Comparison of ENCODE assay signal across 9 mouse cellular contexts in genomic region chr2:25223681-25224491, GRCm38 (mm10). TPM values are rescaled to one million over a fixed set of nuclear protein-coding genes. Genes with fewer than 3 reads are reported as not detected.
DNase-seq lines count a peak whose midpoint lies in the region; ATAC-seq and TF ChIP-seq lines count a peak whose summit lies in the region.
"Had no signal": no experiment of that assay in that cellular context is flagged by ENCODE, and none has a peak within 500 bp of the region (broad histone marks: within the 10 kb centered on the region; RNA-seq: fewer than 3 reads in every experiment).

No protein-coding gene starts in this region.

- TF ChIP-seq EP300 in heart, postnatal 0 days (IDR thresholded peaks at IDR 0.05; ENCODE audit: low read depth): peak; percentile 73

- peak overlapping the region; percentile 99 for H3K4me3 ChIP-seq in C2C12 (ENCODE audit: insufficient read depth, poor library complexity, severe bottlenecking)
- H3K4me3 ChIP-seq in heart, postnatal 0 days (ENCODE audit: low read depth, low read length): peak overlapping the region; percentile 78
- H3K4me3 ChIP-seq in lung, embryonic 15.5 days: peak overlapping the region; percentile 98

- peak overlapping the region; percentile 86 for H3K4me2 ChIP-seq in heart, postnatal 0 days (ENCODE audit: low read depth, low read length)
- H3K4me2 ChIP-seq in lung, embryonic 15.5 days: peak overlapping the region; percentile 76

- peak overlapping the region; percentile 89 for H3ac ChIP-seq in C2C12 (ENCODE audit: control insufficient read depth, insufficient read length, low read depth)

- H3K36me3 ChIP-seq in C2C12 (ENCODE audit: control insufficient read depth, insufficient read depth): peaks cover 24% of the 10 kb centered on the region
- peaks cover 11% of the 10 kb centered on the region for H3K36me3 ChIP-seq in heart, postnatal 0 days (replicated peaks; ENCODE audit: control insufficient read depth, insufficient read depth, low read length)
- peaks cover 7% of the 10 kb centered on the region for H3K36me3 ChIP-seq in lung, embryonic 15.5 days

- peak overlapping the region; percentile 83 for H3K9ac ChIP-seq in heart, postnatal 0 days (replicated peaks; ENCODE audit: low read depth, low read length)
- peak overlapping the region; percentile 95 for H3K9ac ChIP-seq in lung, embryonic 15.5 days

- peaks cover 9% of the 10 kb centered on the region for H3K79me3 ChIP-seq in C2C12 (ENCODE audit: low read depth)

- H3K4me1 ChIP-seq in heart, postnatal 0 days (ENCODE audit: control insufficient read depth, insufficient read depth): peaks cover 21% of the 10 kb centered on the region
- H3K4me1 ChIP-seq in lung, embryonic 15.5 days: peaks cover 32% of the 10 kb centered on the region

- TF ChIP-seq CTCF in C2C12 (IDR thresholded peaks at IDR 0.05; ENCODE audit: control insufficient read depth, insufficient read depth, insufficient read length): no peak
- no peak for TF ChIP-seq CTCF in heart, postnatal 0 days (IDR thresholded peaks at IDR 0.05; ENCODE audit: low read depth)

- under 1% methylated on average over 53 of the region's 53 CpGs for WGBS in heart, postnatal 0 days
- WGBS in lung, embryonic 15.5 days: under 1% methylated on average over 53 of the region's 53 CpGs

- no peaks in the 10 kb centered on the region for H3K27me3 ChIP-seq in C2C12 (ENCODE audit: control insufficient read depth, insufficient read depth, insufficient read length)
- no peaks in the 10 kb centered on the region for H3K27me3 ChIP-seq in heart, postnatal 0 days (ENCODE audit: control insufficient read depth, insufficient read depth, low read length)
- H3K27me3 ChIP-seq in lung, embryonic 15.5 days: no peaks in the 10 kb centered on the region

- H3K27ac ChIP-seq in heart, postnatal 0 days (ENCODE audit: low read depth): peak overlapping the region; percentile 96
- H3K27ac ChIP-seq in lung, embryonic 15.5 days: peak overlapping the region; percentile 99

- peaks cover 19% of the 10 kb centered on the region for H3K79me2 ChIP-seq in C2C12 (ENCODE audit: control insufficient read depth, insufficient read depth)

- peak; percentile 52 for ATAC-seq in heart, postnatal 0 days (ENCODE audit: insufficient read depth, low read depth)
- ATAC-seq in lung, embryonic 15.5 days (ENCODE audit: borderline replicate concordance, extremely low read depth, low FRiP score, low TSS enrichment): peak; percentile 41

- H3K9me3 ChIP-seq in heart, postnatal 0 days (replicated peaks; ENCODE audit: control insufficient read depth, low read length): no peaks in the 10 kb centered on the region
- no peaks in the 10 kb centered on the region for H3K9me3 ChIP-seq in lung, embryonic 15.5 days

- peak; percentile 95 for DNase-seq in adrenal gland, postnatal 14 days
- DNase-seq in fibroblast of lung, adult 2 months (ENCODE audit: low read depth): peak; percentile 33
- peak; percentile 79 for DNase-seq in heart, postnatal 0 days (ENCODE audit: low spot score)
- DNase-seq in kidney, postnatal 25 days: peak; percentile 81 to 94
- DNase-seq in ovary, postnatal 14 days (ENCODE audit: low spot score): peak; percentile 57
- DNase-seq in thymus, postnatal 25 days: peak; percentile 82

TF ChIP-seq in C2C12, 6 proteins besides CTCF, POLR2A, EP300 and RAD21:
- TF ChIP-seq MYOD1 (IDR thresholded peaks at IDR 0.05; ENCODE audit: control insufficient read depth, insufficient read length, low read depth) (no peak), MAX (IDR thresholded peaks at IDR 0.05) (peak; percentile 51)

RNA-seq across cellular contexts. Expression of gene Tubb4b, which starts 0.6 kb away (rescaled TPM):
- polyA plus RNA-seq in C2C12 (2012; fragmentation: generic; extraction: Trizol): 800 TPM
- total RNA-seq in adrenal gland, postnatal 14 days (2021): 290 and 294 TPM in 2 replicates
- total RNA-seq in heart, postnatal 0 days (2014; rRNA removed; ENCODE audit: low replicate concordance): 665 and 888 TPM in 2 replicates
- polyA plus RNA-seq in heart, postnatal 0 days (2015; fragmentation: Nextera tagmentation; extraction: Ambion mirVana): 217 and 244 TPM in 2 replicates
- 704 and 709 TPM in 2 replicates for polyA plus RNA-seq in lung, embryonic 15.5 days (2015; fragmentation: Nextera tagmentation; extraction: Ambion mirVana)

RNA-seq across cellular contexts. Expression of gene Fam166a, which starts 5.3 kb away (rescaled TPM):
- not detected for polyA plus RNA-seq in C2C12 (2012; fragmentation: generic; extraction: Trizol)
- total RNA-seq in adrenal gland, postnatal 14 days (2021): not detected in 2 replicates
- total RNA-seq in heart, postnatal 0 days (2014; rRNA removed; ENCODE audit: low replicate concordance): not detected in 2 replicates
- polyA plus RNA-seq in heart, postnatal 0 days (2015; fragmentation: Nextera tagmentation; extraction: Ambion mirVana): 0.33 TPM in 1 of 2 replicates, not detected in the other
- 0.69 and 1.4 TPM in 2 replicates for polyA plus RNA-seq in lung, embryonic 15.5 days (2015; fragmentation: Nextera tagmentation; extraction: Ambion mirVana)

RNA-seq across cellular contexts. Expression of gene Stpg3, which starts 9.4 kb away (rescaled TPM):
- polyA plus RNA-seq in C2C12 (2012; fragmentation: generic; extraction: Trizol): not detected
- total RNA-seq in adrenal gland, postnatal 14 days (2021): not detected in 2 replicates
- not detected in 2 replicates for total RNA-seq in heart, postnatal 0 days (2014; rRNA removed; ENCODE audit: low replicate concordance)
- polyA plus RNA-seq in heart, postnatal 0 days (2015; fragmentation: Nextera tagmentation; extraction: Ambion mirVana): not detected in 2 replicates
- polyA plus RNA-seq in lung, embryonic 15.5 days (2015; fragmentation: Nextera tagmentation; extraction: Ambion mirVana): not detected in 2 replicates
- polyA plus RNA-seq: brain, embryonic 14.5 days had no signal

RNA-seq across cellular contexts. Expression of gene Slc34a3, which starts 10.3 kb away (rescaled TPM):
- polyA plus RNA-seq in C2C12 (2012; fragmentation: generic; extraction: Trizol): not detected
- total RNA-seq in adrenal gland, postnatal 14 days (2021): not detected in 2 replicates
- total RNA-seq in heart, postnatal 0 days (2014; rRNA removed; ENCODE audit: low replicate concordance): not detected in 2 replicates
- not detected in 2 replicates for polyA plus RNA-seq in heart, postnatal 0 days (2015; fragmentation: Nextera tagmentation; extraction: Ambion mirVana)
- not detected in 2 replicates for polyA plus RNA-seq in lung, embryonic 15.5 days (2015; fragmentation: Nextera tagmentation; extraction: Ambion mirVana)
- polyA plus RNA-seq: brain, embryonic 14.5 days had no signal

RNA-seq across cellular contexts. Expression of gene Nelfb, which starts 12.6 kb away (rescaled TPM):
- polyA plus RNA-seq in C2C12 (2012; fragmentation: generic; extraction: Trizol): 47.4 TPM
- total RNA-seq in adrenal gland, postnatal 14 days (2021): 41.6 and 47.1 TPM in 2 replicates
- total RNA-seq in heart, postnatal 0 days (2014; rRNA removed; ENCODE audit: low replicate concordance): 49.0 and 63.7 TPM in 2 replicates
- 38.4 and 41.9 TPM in 2 replicates for polyA plus RNA-seq in heart, postnatal 0 days (2015; fragmentation: Nextera tagmentation; extraction: Ambion mirVana)
- 121 and 122 TPM in 2 replicates for polyA plus RNA-seq in lung, embryonic 15.5 days (2015; fragmentation: Nextera tagmentation; extraction: Ambion mirVana)

Comparison
In these comparisons a context has a peak if more than half of its experiments do, and no peak if none do; other contexts are left out.
1. Peak in every context shown above with its lines: DNase-seq, ATAC-seq, H3K4me3 ChIP-seq and H3K27ac ChIP-seq.
2. DNase-seq: peak in every context shown above with its lines; median percentile 95 in adrenal gland, postnatal 14 days; 88 in kidney, postnatal 25 days; 82 in thymus, postnatal 25 days; 79 in heart, postnatal 0 days; 57 in ovary, postnatal 14 days; 33 in fibroblast of lung, adult 2 months.